Mouse (Mus musculus) left cerebral cortex, adult 2 months (tissue): ENCODE measurements around the gene Hes7. TPM values are rescaled to one million over a fixed set of nuclear protein-coding genes. Genes with fewer than 3 reads are reported as not detected.

Experiments used
- DNase-seq, 2 experiments: peaks; one replicate each; pipeline ENCODE4 v3.0.0; 2021 to 2022; ENCODE audit warnings: low spot score in 2 of 2, mixed read lengths in 1 of 2; ENCODE audit errors: extremely low spot score in 1 of 2
- H3K27ac ChIP-seq: fragments of 200-600 bp; 2 replicates; pipeline ENCODE4 v1.8.1; 2022
- H3K4me3 ChIP-seq: fragments of 200-600 bp; 2 replicates; pipeline ENCODE4 v1.8.1; 2022
- CTCF ChIP-seq: fragments of 200-600 bp; IDR thresholded peaks from 2 replicates; pipeline ENCODE4 v1.8.1; 2022; ENCODE audit warnings: antibody characterized with exemption, mild to moderate bottlenecking, moderate library complexity
- intact Hi-C: fragments of 180-260 bp; cut with DNase I; formaldehyde crosslinking; loops from one replicate; pipeline ENCODE4 v1.15.1; 2025
- total RNA-seq, 2 experiments: library from RNA; stranded (reverse); gene quantifications; 2 replicates each; pipeline ENCODE4 v1.2.3; 2021

The Hes7 gene
- total RNA-seq, 2 experiments from 2014 or later: 0.57 to 0.82 TPM

DNA sequence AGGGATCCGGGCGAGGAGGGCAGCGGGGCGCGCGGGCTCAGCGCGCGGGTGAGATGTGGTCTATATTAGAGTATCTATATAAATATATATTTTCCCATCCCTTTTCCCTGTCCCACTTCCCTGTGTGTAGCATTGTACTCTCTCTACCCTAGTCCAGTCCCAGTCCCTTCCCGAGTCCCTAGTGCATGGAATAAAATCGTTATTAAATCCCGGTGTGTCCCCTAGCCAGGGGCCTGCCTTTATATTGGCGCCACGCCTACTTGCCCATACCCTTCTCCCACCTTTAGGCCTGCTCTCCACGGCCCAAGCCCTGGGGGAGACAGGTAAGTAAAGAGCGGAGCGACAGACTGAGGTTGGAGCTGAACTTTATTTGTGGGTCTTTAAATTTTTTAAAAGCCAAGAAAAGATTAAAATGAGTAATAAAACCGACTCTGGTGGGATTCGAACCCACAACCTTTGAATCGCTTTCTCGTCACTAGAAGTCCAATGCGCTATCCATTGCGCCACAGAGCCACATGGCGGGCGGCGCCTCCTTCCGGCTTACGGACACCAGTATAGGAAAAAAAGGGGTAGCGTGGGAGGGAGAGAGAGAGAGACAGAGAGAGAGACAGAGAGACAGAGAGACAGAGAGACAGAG is 3.0 kb downstream of the Hes7 start:
- H3K27ac ChIP-seq: peak overlapping the region; percentile 62
- TF ChIP-seq CTCF: no peak; the same call in 1 of the 2 replicates
- DNase-seq: peak; percentile 91 to 95

GRCm38 (mm10) chr11:69123693-69124497 is 3.7 kb downstream of the Hes7 start:
- intact Hi-C loops: loop anchor here (1.0 kb wide), 1 partner anchor 83 kb away; no protein-coding TSS in a partner anchor
- DNase-seq: peak; percentile 91 to 95
- peak overlapping the region; percentile 65 for H3K4me3 ChIP-seq
- peak overlapping the region; percentile 94 for H3K27ac ChIP-seq
- TF ChIP-seq CTCF: no peak

More for the DNA sequence above, 3.0 kb downstream of the Hes7 start:
- intact Hi-C loops: no loop called here
- H3K4me3 ChIP-seq: peak overlapping the region; percentile 65

DNA sequence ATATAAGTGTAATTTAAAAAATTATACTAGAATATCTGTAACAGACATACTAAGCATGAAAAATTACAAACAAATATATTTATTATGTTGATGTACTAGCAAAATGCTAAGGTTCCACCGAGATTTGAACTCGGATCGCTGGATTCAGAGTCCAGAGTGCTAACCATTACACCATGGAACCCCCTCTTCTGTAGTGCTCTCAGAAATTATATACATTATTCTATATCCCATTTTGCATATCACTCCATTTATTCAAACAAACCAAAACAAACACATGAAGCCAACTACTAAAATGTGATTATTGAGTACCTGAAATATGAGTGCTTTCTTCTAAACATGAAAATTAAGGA is 4.3 kb downstream of the Hes7 start:
- Histone ChIP-seq H3K27ac (peak overlapping the region; percentile 30; the same call in 1 of the 2 replicates), H3K4me3 (peak overlapping the region; percentile 67)
- intact Hi-C loops: loop anchor here (1.0 kb wide), 1 partner anchor 83 kb away; no protein-coding TSS in a partner anchor
- no peak for TF ChIP-seq CTCF
- DNase-seq: peak; percentile 65

DNA sequence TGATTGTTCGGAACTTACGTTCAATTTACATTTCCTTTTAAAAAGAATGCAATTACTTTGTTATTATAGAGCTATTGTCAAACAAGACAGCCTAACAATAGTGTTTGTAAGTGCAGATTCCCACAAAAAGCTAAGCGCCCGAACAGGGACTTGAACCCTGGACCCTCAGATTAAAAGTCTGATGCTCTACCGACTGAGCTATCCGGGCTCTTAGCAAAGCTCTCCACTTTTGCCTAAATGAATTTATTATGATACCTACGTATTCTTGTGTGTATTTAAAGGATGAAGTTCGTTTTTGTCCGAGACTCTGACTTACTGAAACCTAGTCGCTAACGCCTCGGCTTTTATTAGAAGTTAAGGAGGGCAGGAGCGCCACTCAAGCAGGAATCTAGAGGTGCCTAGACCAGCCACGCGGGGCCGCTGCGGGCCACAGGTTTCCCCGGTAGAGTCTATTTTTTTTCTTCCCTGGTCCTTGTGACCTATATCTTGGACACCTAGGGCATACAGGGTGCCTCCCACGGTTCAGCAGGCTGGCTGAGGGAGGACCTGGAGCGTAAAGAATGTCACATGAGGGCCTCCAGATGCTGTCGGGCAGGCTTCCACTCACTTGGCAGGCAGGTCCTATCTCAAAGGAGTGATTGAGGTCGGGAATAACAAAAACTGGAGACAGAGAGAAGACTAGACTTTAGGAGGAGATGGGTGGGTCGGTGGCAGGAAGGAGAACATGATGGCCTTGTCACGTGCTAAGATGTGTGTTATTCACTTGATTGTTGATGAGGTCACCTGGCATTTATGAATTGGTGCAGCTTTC is 5.0 kb downstream of the Hes7 start:
- peak overlapping the region; percentile 89 for H3K27ac ChIP-seq
- intact Hi-C loops: loop anchor here (1.0 kb wide), 2 partner anchors 25 to 62 kb away; no protein-coding TSS in a partner anchor
- peak; percentile 76 to 78 for DNase-seq
- TF ChIP-seq CTCF: peak; percentile 71
- peak overlapping the region; percentile 67 for H3K4me3 ChIP-seq

- intact Hi-C loops: loop anchor here (1.0 kb wide), 2 partner anchors 25 to 62 kb away; no protein-coding TSS in a partner anchor
- no peak for TF ChIP-seq CTCF
- DNase-seq: no peak
- Histone ChIP-seq H3K4me3 (peak within 1 kb of the TSS; percentile 67), H3K27ac (peak within 1 kb of the TSS; percentile 89)
Observed at GRCm38 (mm10) chr11:69125852-69125918, 5.5 kb downstream of the Hes7 start, which contains the start of gene Aloxe3. TSS of gene Aloxe3 (plus strand) at chr11:69125896.

DNA sequence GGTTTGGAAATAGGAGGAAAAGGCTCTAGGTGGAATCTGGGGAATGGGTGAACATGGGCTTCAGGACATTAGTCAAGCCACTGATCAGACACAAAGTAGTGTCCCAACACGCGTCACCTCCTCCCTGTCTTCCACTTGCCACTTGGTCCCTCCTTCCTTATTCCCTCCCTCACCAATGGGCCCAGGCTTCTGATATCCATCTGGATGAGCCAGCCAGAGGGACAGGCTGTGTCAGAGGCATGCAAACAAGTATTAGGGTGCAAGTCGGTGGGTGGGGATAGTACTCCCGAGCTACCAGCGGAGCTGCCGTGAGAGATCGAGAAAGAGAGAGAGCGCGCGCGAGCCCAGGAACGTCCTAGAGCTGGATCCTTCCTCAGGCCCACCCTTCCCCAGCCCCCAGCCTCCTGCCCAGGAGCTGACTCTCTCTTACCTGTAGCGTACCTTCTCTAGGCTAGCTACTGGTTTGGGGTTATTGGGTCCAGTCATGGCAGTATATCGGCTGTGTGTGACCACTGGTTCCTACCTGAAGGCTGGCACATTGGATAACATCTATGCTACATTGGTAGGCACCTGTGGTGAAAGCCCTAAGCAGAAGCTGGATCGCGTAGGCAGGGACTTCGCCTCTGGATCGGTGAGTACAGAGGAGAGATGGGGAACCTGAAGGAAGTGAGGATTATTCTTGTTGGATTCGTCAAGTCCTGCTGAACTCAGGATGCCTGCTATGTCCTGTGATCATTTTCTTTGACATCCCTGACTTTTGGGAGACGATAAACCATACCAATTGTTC is 5.9 kb downstream of the Hes7 start:
- peak in 1 of 2 experiments; percentile 33 for DNase-seq
- Histone ChIP-seq H3K4me3 (peak overlapping the region; percentile 67), H3K27ac (peak overlapping the region; percentile 89)
- intact Hi-C loops: loop anchor here (1.0 kb wide), 2 partner anchors 24 to 63 kb away; no protein-coding TSS in a partner anchor
- TF ChIP-seq CTCF: no peak

DNA sequence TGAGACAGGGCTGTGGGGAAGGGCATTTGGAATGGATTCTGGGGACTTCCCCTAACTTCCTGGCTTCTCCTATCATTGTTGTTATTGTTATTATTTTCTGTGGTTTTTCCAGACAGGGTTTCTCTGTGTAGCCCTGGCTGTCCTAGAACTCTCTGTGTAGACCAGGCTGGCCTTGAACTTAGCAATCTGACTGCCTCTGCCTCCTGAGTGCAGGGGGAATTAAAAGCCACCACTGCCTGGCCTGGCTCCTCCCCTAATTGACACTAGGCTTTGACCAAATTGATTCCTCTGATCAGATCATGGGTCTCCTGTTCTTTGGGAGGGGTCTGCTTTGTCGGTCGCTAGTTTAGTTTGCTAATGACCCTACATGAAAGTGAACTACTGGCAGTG is 6.5 kb downstream of the Hes7 start:
- intact Hi-C loops: no loop called here
- Histone ChIP-seq H3K27ac (no peak overlapping the region), H3K4me3 (no peak overlapping the region)
- DNase-seq: no peak
- TF ChIP-seq CTCF: no peak

- Histone ChIP-seq H3K4me3 (no peak overlapping the region), H3K27ac (no peak overlapping the region)
- intact Hi-C loops: no loop called here
- TF ChIP-seq CTCF: no peak
- no peak for DNase-seq
Observed at GRCm38 (mm10) chr11:69128426-69129122, 8.4 kb downstream of the Hes7 start.

DNA sequence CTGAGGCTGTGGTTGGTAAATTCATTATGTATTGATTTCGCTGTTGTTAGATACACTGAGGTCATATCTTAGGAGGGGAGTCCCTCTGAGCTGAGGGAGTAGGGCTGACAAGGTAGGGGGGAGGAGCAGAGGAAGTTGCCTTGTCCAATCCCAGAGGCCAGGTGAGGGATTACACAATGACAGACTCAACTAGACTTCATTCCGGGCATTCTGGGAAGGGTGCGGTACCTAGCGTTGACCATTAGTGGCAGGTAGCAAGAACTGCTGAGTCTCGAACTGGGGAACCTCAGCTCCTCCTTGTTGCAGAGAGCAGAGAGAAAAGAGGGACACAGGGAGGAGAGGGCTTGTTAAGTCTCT is 13.3 kb downstream of the Hes7 start:
- DNase-seq: no peak
- TF ChIP-seq CTCF: no peak
- intact Hi-C loops: loop anchor here (5.0 kb wide), 1 partner anchor 99 kb away; no protein-coding TSS in a partner anchor
- H3K27ac ChIP-seq: peak overlapping the region; percentile 22
- peak overlapping the region; percentile 51 for H3K4me3 ChIP-seq

GRCm38 (mm10) chr11:69133923-69134621 is 13.9 kb downstream of the Hes7 start:
- Histone ChIP-seq H3K27ac (peak overlapping the region; percentile 22), H3K4me3 (peak overlapping the region; percentile 51)
- peak; percentile 81 to 84 for DNase-seq
- peak; percentile 49 for TF ChIP-seq CTCF
- intact Hi-C loops: loop anchor here (5.0 kb wide), 1 partner anchor 98 kb away; no protein-coding TSS in a partner anchor
